ENCODE assay signal across 27 mouse cellular contexts in genomic region chr10:97397896-97398295, GRCm38 (mm10).
DNase-seq lines count a peak whose midpoint lies in the region; ATAC-seq and TF ChIP-seq lines count a peak whose summit lies in the region.
"Had no signal": no experiment of that assay in that cellular context is flagged by ENCODE, and none has a peak within 500 bp of the region (broad histone marks: within the 10 kb centered on the region; RNA-seq: fewer than 3 reads in every experiment).

No protein-coding gene starts in this region.

- no peak for TF ChIP-seq CTCF in lung, postnatal 0 days (IDR thresholded peaks at IDR 0.05)
- TF ChIP-seq CTCF in forebrain, postnatal 0 days (IDR thresholded peaks at IDR 0.05; ENCODE audit: low read depth), result no peak

- H3K27me3 ChIP-seq in heart, embryonic 10.5 days (ENCODE audit: insufficient read depth, poor library complexity, severe bottlenecking), result no peaks in the 10 kb centered on the region
- H3K27me3 ChIP-seq in limb, embryonic 15.5 days, result no peaks in the 10 kb centered on the region
- no peaks in the 10 kb centered on the region for H3K27me3 ChIP-seq in limb, embryonic 10.5 days (ENCODE audit: low read depth, poor library complexity, severe bottlenecking)
- no peaks in the 10 kb centered on the region for H3K27me3 ChIP-seq in lung, postnatal 0 days (replicated peaks; ENCODE audit: insufficient read depth, low read length)
- H3K27me3 ChIP-seq in forebrain, postnatal 0 days (ENCODE audit: insufficient read depth, low read length), result no peaks in the 10 kb centered on the region; the same call in 1 of the 2 replicates
- H3K27me3 ChIP-seq in forebrain, embryonic 15.5 days, result no peaks in the 10 kb centered on the region
- H3K27me3 ChIP-seq: forebrain, embryonic 12.5 days; hindbrain, embryonic 13.5 days; liver, embryonic 13.5 days; midbrain, embryonic 15.5 days; neural tube, embryonic 13.5 days had no signal

- no peaks in the 10 kb centered on the region for H3K9me3 ChIP-seq in heart, embryonic 10.5 days
- no peaks in the 10 kb centered on the region for H3K9me3 ChIP-seq in limb, embryonic 15.5 days
- no peaks in the 10 kb centered on the region for H3K9me3 ChIP-seq in limb, embryonic 10.5 days (replicated peaks)
- no peaks in the 10 kb centered on the region for H3K9me3 ChIP-seq in lung, postnatal 0 days (ENCODE audit: low read length)
- no peaks in the 10 kb centered on the region for H3K9me3 ChIP-seq in forebrain, postnatal 0 days (ENCODE audit: low read length)
- H3K9me3 ChIP-seq in forebrain, embryonic 15.5 days, result no peaks in the 10 kb centered on the region
- H3K9me3 ChIP-seq: forebrain, embryonic 12.5 days; hindbrain, embryonic 13.5 days; liver, embryonic 13.5 days; midbrain, embryonic 15.5 days; neural tube, embryonic 13.5 days had no signal

- whole genome bisulfite sequencing in heart, embryonic 10.5 days, result 65% methylated on average over 2 of the region's 2 CpGs
- 70% methylated on average over 2 of the region's 2 CpGs for WGBS in limb, embryonic 15.5 days
- 86% methylated on average over 2 of the region's 2 CpGs for WGBS in limb, embryonic 10.5 days
- 15% methylated on average over 2 of the region's 2 CpGs for whole genome bisulfite sequencing in lung, postnatal 0 days
- WGBS in forebrain, postnatal 0 days, result 66% methylated on average over 2 of the region's 2 CpGs
- whole genome bisulfite sequencing in forebrain, embryonic 15.5 days, result 63% methylated on average over 2 of the region's 2 CpGs

- no peak overlapping the region for H3K4me3 ChIP-seq in heart, embryonic 10.5 days
- no peak overlapping the region for H3K4me3 ChIP-seq in limb, embryonic 15.5 days
- no peak overlapping the region for H3K4me3 ChIP-seq in limb, embryonic 10.5 days
- no peak overlapping the region for H3K4me3 ChIP-seq in lung, postnatal 0 days (ENCODE audit: low read depth, low read length)
- no peak overlapping the region for H3K4me3 ChIP-seq in forebrain, postnatal 0 days (ENCODE audit: low read depth, low read length)
- H3K4me3 ChIP-seq in forebrain, embryonic 15.5 days, result no peak overlapping the region
- H3K4me3 ChIP-seq: erythroblast, embryonic 14.5 days; forebrain, embryonic 12.5 days; gastrocnemius, adult 2 months; hindbrain, embryonic 13.5 days; liver, embryonic 13.5 days; midbrain, embryonic 15.5 days; myocyte; neural tube, embryonic 13.5 days had no signal

- H3K4me2 ChIP-seq in limb, embryonic 15.5 days, result no peak overlapping the region
- H3K4me2 ChIP-seq in lung, postnatal 0 days (replicated peaks; ENCODE audit: low read depth, low read length), result no peak overlapping the region
- no peak overlapping the region for H3K4me2 ChIP-seq in forebrain, postnatal 0 days (ENCODE audit: low read depth)
- H3K4me2 ChIP-seq in forebrain, embryonic 15.5 days (replicated peaks), result no peak overlapping the region
- H3K4me2 ChIP-seq: forebrain, embryonic 12.5 days; hindbrain, embryonic 13.5 days; liver, embryonic 13.5 days; midbrain, embryonic 15.5 days; neural tube, embryonic 13.5 days had no signal

- peak; percentile 31 for DNase-seq in heart, adult 8-10 months (ENCODE audit: low spot score)
- DNase-seq in heart, embryonic 10.5 days (ENCODE audit: low spot score), result no peak
- no peak for DNase-seq in limb, embryonic 10.5 days (ENCODE audit: low spot score)
- DNase-seq in lung, postnatal 0 days (ENCODE audit: low spot score), result no peak
- DNase-seq in lung, adult 18-20 months, result no peak
- no peak for DNase-seq in forebrain, postnatal 0 days
- DNase-seq: cerebellum, adult 11 months; cerebellum, adult 9-11 months; gastrocnemius, adult 2 months; kidney, adult 8-10 months; kidney, postnatal 14 days; left cerebral cortex, postnatal 4 days; liver, embryonic 13.5 days; lung, postnatal 4 days; retina, postnatal 1 day; right cerebral cortex, postnatal 25 days; spleen, adult 18-20 months; thymus, adult 18-20 months; thymus, postnatal 36 days had no signal

- no peaks in the 10 kb centered on the region for H3K4me1 ChIP-seq in heart, embryonic 10.5 days
- H3K4me1 ChIP-seq in limb, embryonic 15.5 days, result no peaks in the 10 kb centered on the region
- H3K4me1 ChIP-seq in limb, embryonic 10.5 days, result no peaks in the 10 kb centered on the region
- H3K4me1 ChIP-seq in lung, postnatal 0 days (ENCODE audit: insufficient read depth, low read depth, low read length), result peaks cover 5% of the 10 kb centered on the region; the same call in 1 of the 2 replicates
- no peaks in the 10 kb centered on the region for H3K4me1 ChIP-seq in forebrain, postnatal 0 days (ENCODE audit: insufficient read depth)
- H3K4me1 ChIP-seq in forebrain, embryonic 15.5 days, result no peaks in the 10 kb centered on the region
- H3K4me1 ChIP-seq: forebrain, embryonic 12.5 days; hindbrain, embryonic 13.5 days; liver, embryonic 13.5 days; midbrain, embryonic 15.5 days; neural tube, embryonic 13.5 days had no signal

- no peak overlapping the region for H3K27ac ChIP-seq in heart, embryonic 10.5 days
- peak overlapping the region; percentile 69; the same call in 1 of the 2 replicates for H3K27ac ChIP-seq in limb, embryonic 15.5 days
- H3K27ac ChIP-seq in limb, embryonic 10.5 days, result no peak overlapping the region
- H3K27ac ChIP-seq in lung, postnatal 0 days (ENCODE audit: low read length), result no peak overlapping the region
- no peak overlapping the region for H3K27ac ChIP-seq in forebrain, postnatal 0 days (ENCODE audit: low read depth, low read length)
- H3K27ac ChIP-seq in forebrain, embryonic 15.5 days (replicated peaks), result no peak overlapping the region
- H3K27ac ChIP-seq: forebrain, embryonic 12.5 days; gastrocnemius, adult 2 months; hindbrain, embryonic 13.5 days; liver, embryonic 13.5 days; midbrain, embryonic 15.5 days; neural tube, embryonic 13.5 days had no signal

- H3K9ac ChIP-seq in limb, embryonic 15.5 days, result no peak overlapping the region
- H3K9ac ChIP-seq in lung, postnatal 0 days (replicated peaks; ENCODE audit: low read depth), result no peak overlapping the region
- no peak overlapping the region for H3K9ac ChIP-seq in forebrain, postnatal 0 days
- no peak overlapping the region for H3K9ac ChIP-seq in forebrain, embryonic 15.5 days (replicated peaks)
- H3K9ac ChIP-seq: forebrain, embryonic 12.5 days; hindbrain, embryonic 13.5 days; liver, embryonic 13.5 days; midbrain, embryonic 15.5 days; neural tube, embryonic 13.5 days had no signal

- no peaks in the 10 kb centered on the region for H3K36me3 ChIP-seq in heart, embryonic 10.5 days
- H3K36me3 ChIP-seq in limb, embryonic 15.5 days, result no peaks in the 10 kb centered on the region
- no peaks in the 10 kb centered on the region for H3K36me3 ChIP-seq in limb, embryonic 10.5 days
- no peaks in the 10 kb centered on the region for H3K36me3 ChIP-seq in lung, postnatal 0 days (ENCODE audit: insufficient read depth, low read length)
- H3K36me3 ChIP-seq in forebrain, postnatal 0 days (ENCODE audit: insufficient read depth), result no peaks in the 10 kb centered on the region
- H3K36me3 ChIP-seq in forebrain, embryonic 15.5 days, result no peaks in the 10 kb centered on the region
- H3K36me3 ChIP-seq: forebrain, embryonic 12.5 days; hindbrain, embryonic 13.5 days; liver, embryonic 13.5 days; midbrain, embryonic 15.5 days; neural tube, embryonic 13.5 days had no signal

- ATAC-seq in limb, embryonic 15.5 days (ENCODE audit: insufficient number of reproducible peaks, low FRiP score, low TSS enrichment, low read depth), result no peak
- ATAC-seq in lung, postnatal 0 days, result 0 out of 2 replicates have a peak, but pooled peaks have one; percentile 33
- no peak for ATAC-seq in forebrain, postnatal 0 days
- ATAC-seq in forebrain, embryonic 15.5 days (replicated peaks), result no peak
- ATAC-seq: midbrain, embryonic 15.5 days had no signal

- no peak for TF ChIP-seq EP300 in lung, postnatal 0 days (IDR thresholded peaks at IDR 0.05)
